Mouse (Mus musculus) neutrophil, adult 59 days (primary cell): ENCODE data around the gene E330014E10Rik. TPM values are rescaled to one million over a fixed set of nuclear protein-coding genes. Genes with fewer than 3 reads are reported as not detected.

ENCODE experiments used
- total RNA-seq, 2 experiments: library from RNA; stranded (reverse); gene quantifications; 1 replicate in 1 of 2; 2 replicates in 1 of 2; pipeline ENCODE4 v1.2.4; 2023

Gene E330014E10Rik
- total RNA-seq, result not detected

GRCm38 (mm10) chr5:95775690-95776089, at the start of gene E330014E10Rik:
E330014E10Rik (plus strand) TSS chr5:95775990.

DNA sequence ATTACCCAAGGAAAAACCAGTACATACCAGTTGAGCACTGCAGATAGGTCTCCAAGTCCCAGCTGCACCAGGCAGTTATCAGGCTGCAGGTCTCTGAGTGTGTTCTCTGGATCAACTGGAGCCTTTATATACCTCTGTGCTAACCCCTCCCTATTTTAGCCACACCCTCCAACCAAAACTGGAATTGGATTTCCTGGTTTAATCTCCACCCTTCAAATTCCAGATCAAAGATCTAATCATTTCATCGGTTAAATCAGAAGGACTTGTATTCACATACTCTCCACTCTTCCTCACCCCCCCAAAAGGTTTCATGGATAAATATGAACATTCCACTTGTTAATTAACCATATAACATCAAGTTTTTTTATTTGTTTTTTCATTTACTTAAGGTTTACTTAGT, 39.7 kb upstream of the E330014E10Rik start, which contains the start of gene Gm7978:
Gene Gm7978, minus strand, starts transcription at position 101 of the 400 bp plus-strand sequence.

DNA sequence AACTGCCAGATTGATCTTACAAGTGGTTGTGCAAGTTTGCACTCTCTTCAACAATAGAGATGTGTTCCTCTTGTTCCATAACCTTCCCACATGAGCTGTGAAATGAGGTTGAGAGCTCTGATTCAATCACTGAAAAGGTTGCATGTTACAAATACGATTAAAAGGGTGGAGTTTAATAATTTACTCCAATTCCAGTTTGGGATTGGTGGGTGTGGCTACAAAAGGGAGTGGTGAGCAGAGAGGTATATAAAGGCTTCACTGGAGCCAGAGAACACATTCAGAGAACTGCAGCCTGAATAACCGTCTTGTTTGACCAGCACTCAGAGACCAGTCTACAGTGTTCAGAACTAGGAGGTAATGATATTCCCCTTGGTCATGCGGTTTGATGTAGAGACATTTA, 34.1 kb upstream of the E330014E10Rik start, which contains the start of gene Gm7982:
Gene Gm7982, plus strand, starts transcription at position 301 of the 400 bp plus-strand sequence.

Other genes with a start within 250 kb of the E330014E10Rik start
- gene Gm7971, start 181.1 kb upstream of the E330014E10Rik start, total RNA-seq, result not detected
- not detected for gene Gm7978, start 39.8 kb upstream of the E330014E10Rik start, total RNA-seq
- gene Gm7982, start 34.0 kb upstream of the E330014E10Rik start, total RNA-seq, result not detected
- gene Cxcl13, start 181.0 kb downstream of the E330014E10Rik start, total RNA-seq, result not detected